Mouse (Mus musculus) testis, adult 2 months (tissue): ENCODE measurements around the gene Siva1. TPM values are rescaled to one million over a fixed set of nuclear protein-coding genes. Genes with fewer than 3 reads are reported as not detected.

ENCODE experiments used
- H3K27ac ChIP-seq: fragments of 200-500 bp; 2 replicates; pipeline ENCODE4 v1.5.1; 2012; ENCODE audit warnings: low read depth, low read length; ENCODE audit not compliant: control insufficient read depth, insufficient read depth
- H3K27me3 ChIP-seq: fragments of 200-500 bp; 2 replicates; pipeline ENCODE4 v1.6.1; 2012; ENCODE audit warnings: mild to moderate bottlenecking, low read length, moderate library complexity; ENCODE audit not compliant: control insufficient read depth, insufficient read depth
- H3K36me3 ChIP-seq: fragments of 200-500 bp; 2 replicates; pipeline ENCODE4 v1.6.1; 2012; ENCODE audit warnings: mild to moderate bottlenecking, low read length; ENCODE audit not compliant: control insufficient read depth, insufficient read depth
- H3K4me1 ChIP-seq: fragments of 200-500 bp; 2 replicates; pipeline ENCODE4 v1.6.1; 2012; ENCODE audit warnings: low read length; ENCODE audit not compliant: control insufficient read depth, insufficient read depth
- H3K4me3 ChIP-seq: fragments of 200-500 bp; 2 replicates; pipeline ENCODE4 v1.5.1; 2012; ENCODE audit warnings: low read depth, mild to moderate bottlenecking, low read length, moderate library complexity, mixed read lengths; ENCODE audit not compliant: control insufficient read depth
- CTCF ChIP-seq: fragments of 200-500 bp; IDR thresholded peaks from 2 replicates; pipeline ENCODE4 v1.5.1; 2012; ENCODE audit warnings: low read depth, mild to moderate bottlenecking, inconsistent platforms, low read length, moderate library complexity; ENCODE audit not compliant: control insufficient read depth, insufficient read depth, insufficient replicate concordance
- POLR2A ChIP-seq: fragments of 200-500 bp; IDR thresholded peaks from 2 replicates; pipeline ENCODE4 v1.6.1; 2012; ENCODE audit warnings: low read depth, mild to moderate bottlenecking, inconsistent platforms, low read length, moderate library complexity; ENCODE audit not compliant: control insufficient read depth
- polyA plus RNA-seq: library from polyadenylated mRNA; depleted of rRNA; stranded (reverse); fragments of >200 nt; gene quantifications from 2 replicates; pipeline ENCODE4 v1.2.3, GENCODE M21; 2012

Siva1 gene
- polyA plus RNA-seq, 1 experiment, result 41.7 TPM

DNA sequence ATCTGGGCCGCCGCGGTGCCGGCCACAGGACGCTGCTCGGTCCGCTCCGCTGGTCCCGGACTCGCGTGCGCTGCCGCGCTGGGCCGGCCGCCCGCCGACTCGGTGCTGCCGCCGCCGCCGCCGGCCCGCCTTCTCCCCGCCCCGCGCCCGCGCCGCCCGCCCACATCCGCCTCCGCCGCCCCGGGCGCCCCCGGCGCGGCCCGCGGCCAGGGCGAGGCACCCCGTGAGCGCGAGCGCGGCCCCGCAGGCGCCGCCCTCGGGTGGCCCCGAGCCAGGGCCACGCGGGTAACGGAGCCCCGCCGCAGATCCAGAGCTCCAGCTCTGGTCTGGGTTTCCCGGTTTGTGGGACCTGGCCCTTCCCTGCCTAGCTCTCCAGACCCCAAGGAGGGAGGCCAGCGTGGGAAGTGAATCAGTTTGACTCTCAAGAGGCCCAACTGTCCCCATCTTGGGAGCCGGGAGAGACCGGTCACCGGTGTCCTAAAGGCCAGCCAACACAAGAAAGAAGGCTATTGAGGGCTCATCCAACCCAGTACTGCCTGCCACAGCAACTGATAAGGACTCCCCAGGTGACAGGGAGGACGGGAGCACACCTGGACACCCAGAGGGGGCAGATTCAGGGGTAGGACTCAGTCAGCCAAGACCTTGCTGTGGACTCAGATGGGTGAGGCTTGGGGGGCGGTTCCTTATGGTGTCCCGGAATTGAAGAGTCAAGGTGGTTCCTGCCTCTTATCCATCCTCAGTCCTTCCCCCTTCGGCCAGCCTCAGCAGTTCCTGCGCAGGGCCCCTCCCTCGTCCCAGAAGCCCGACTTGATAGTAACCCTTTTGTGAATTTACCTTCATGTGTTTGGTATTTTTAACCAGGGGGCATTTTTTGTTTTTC lies 29.9 kb downstream of the Siva1 start, which contains the start of gene Akt1:
TSS of gene Akt1 (minus strand) at position 753 of the 880 bp plus-strand sequence.
- peak within 1 kb of the TSS; percentile 78 for H3K27ac ChIP-seq
- peak within 1 kb of the TSS; percentile 78 for H3K4me3 ChIP-seq
- no peaks in the 10 kb centered on the region for H3K36me3 ChIP-seq
- H3K4me1 ChIP-seq, result peaks cover 36% of the 10 kb centered on the region
- TF ChIP-seq POLR2A (no peak; the same call in 1 of the 2 replicates), CTCF (no peak)
- H3K27me3 ChIP-seq, result no peaks in the 10 kb centered on the region

DNA sequence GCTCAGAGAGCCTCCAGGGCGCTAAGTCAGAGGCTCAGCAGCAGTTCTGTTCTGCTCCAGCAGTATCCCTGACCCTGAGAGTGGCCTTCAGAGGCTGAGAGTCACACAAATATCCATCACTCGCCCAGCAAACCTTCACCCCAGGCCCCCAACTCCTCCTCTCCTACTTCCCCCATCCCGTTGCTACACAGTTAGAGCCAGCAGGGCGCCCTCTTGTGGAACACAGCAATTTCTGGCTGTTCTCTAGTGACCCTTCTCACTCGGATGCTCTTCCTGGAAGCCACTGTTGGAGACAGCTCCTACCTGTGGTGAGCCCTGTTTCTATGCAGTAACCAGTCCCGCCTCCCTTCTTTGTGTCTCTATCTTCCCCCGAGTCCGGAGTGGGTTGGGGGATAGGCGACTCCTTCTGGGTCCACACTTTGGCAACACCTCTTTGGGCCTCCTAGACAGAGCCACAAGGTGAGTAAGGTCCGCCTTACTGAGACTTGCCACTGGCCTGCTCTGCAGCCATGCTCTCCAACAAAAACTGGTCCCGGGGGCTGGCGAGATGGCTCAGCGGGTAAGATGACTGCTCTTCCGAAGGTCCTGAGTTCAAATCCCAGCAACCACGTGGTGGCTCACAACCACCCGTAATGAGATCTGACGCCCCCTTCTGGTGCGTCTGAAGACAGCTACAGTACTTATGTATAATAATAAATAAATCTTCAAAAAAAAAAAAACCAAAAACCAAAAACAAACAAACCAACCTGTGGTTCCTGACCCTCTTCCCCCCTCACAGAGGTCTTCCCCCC lies 31.0 kb downstream of the Siva1 start:
- Histone ChIP-seq H3K27me3 (no peaks in the 10 kb centered on the region), H3K4me1 (peaks cover 43% of the 10 kb centered on the region), H3K27ac (peak overlapping the region; percentile 18), H3K4me3 (peak overlapping the region; percentile 78), H3K36me3 (no peaks in the 10 kb centered on the region)
- TF ChIP-seq POLR2A (no peak), CTCF (peak; percentile 69; the same call in 1 of the 2 replicates)

DNA sequence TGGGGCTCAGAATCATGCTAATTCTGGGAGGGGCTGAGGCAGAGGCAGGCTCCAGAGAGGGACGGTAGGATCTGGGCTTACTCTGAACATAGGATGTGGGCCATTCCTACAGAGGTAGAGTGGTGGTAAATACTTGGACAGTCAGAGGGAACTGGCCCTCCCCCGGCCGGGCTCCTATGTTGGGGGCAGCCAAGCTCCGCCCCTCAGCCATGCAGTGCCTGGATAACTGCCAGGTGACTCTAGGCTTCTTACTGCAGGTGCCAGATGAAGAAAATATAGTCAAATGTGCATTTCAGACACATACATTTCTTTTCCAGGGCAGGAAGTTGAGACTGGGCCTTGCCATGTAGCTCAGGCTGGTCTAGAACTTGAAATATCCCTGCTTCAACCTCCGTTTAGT lies 32.6 kb downstream of the Siva1 start:
- TF ChIP-seq CTCF (no peak), POLR2A (no peak)
- no peak overlapping the region for H3K27ac ChIP-seq
- peaks cover 44% of the 10 kb centered on the region for H3K4me1 ChIP-seq
- no peaks in the 10 kb centered on the region for H3K36me3 ChIP-seq
- no peak overlapping the region for H3K4me3 ChIP-seq
- H3K27me3 ChIP-seq, result no peaks in the 10 kb centered on the region

DNA sequence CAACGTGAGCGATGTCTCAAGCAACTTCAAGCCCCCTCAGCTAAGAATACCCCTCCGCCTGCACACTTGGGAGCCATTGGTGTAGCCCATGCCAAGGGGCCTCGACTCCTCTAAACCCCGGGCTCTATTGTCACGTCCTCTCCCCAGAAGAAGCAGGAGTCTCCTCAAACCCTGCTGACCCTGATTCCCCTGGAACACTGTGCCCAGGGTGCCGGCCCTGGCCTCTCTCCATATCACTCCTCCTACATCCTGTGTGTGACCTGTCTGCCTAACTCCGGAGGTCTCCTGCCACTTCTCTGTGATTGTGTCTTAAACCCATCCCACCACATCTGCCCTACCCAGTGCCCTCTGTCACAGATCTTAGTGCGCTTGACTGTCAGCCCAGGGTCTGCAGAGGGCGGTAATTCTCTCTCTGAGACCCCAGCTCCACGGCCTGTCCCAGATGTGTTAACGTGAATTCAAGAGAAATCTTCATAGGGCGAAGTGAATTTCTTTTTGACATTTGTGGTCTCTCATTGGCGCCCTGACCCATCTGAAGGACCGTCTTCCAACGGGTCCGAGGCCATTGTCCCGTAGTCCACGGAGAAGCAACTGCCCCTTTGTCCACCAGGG lies 33.6 kb downstream of the Siva1 start:
- H3K4me3 ChIP-seq, result peak overlapping the region; percentile 77
- no peak overlapping the region for H3K27ac ChIP-seq
- H3K36me3 ChIP-seq, result no peaks in the 10 kb centered on the region
- no peaks in the 10 kb centered on the region for H3K27me3 ChIP-seq
- peaks cover 40% of the 10 kb centered on the region for H3K4me1 ChIP-seq
- TF ChIP-seq POLR2A, result no peak

DNA sequence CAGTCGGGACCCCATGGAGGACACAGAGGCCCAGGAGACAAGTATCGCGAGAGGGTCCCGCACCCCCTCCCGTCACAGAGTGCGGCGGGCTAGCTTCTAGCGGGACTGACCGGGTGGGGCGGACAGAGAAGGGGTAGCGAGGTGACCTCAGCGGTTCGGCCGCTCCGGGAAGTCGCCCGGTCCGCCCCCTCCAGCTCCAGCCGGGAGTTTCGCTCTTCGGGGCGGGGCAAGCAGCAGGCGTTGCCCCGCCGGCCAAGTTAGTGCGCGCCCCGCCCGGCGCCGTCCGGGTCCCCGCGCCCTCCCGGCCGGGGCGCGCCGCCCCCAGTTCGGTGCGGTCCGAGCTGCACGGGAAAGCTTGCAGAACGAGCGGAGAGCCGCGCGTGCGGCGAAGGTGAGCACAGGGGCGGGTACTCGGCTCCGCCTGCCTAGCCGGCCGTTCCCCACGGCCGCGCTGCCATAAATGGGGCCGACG lies 34.1 kb downstream of the Siva1 start, which contains the start of gene Zbtb42:
TSS of gene Zbtb42 (plus strand) at position 274 of the 472 bp plus-strand sequence.
- peak within 1 kb of the TSS; percentile 77 for H3K4me3 ChIP-seq
- no peak; the same call in 1 of the 2 replicates for TF ChIP-seq CTCF
- TF ChIP-seq POLR2A, result no peak
- no peak within 1 kb of the TSS for H3K27ac ChIP-seq
- no peaks in the 10 kb centered on the region for H3K36me3 ChIP-seq
- no peaks in the 10 kb centered on the region for H3K27me3 ChIP-seq
- H3K4me1 ChIP-seq, result peaks cover 36% of the 10 kb centered on the region

DNA sequence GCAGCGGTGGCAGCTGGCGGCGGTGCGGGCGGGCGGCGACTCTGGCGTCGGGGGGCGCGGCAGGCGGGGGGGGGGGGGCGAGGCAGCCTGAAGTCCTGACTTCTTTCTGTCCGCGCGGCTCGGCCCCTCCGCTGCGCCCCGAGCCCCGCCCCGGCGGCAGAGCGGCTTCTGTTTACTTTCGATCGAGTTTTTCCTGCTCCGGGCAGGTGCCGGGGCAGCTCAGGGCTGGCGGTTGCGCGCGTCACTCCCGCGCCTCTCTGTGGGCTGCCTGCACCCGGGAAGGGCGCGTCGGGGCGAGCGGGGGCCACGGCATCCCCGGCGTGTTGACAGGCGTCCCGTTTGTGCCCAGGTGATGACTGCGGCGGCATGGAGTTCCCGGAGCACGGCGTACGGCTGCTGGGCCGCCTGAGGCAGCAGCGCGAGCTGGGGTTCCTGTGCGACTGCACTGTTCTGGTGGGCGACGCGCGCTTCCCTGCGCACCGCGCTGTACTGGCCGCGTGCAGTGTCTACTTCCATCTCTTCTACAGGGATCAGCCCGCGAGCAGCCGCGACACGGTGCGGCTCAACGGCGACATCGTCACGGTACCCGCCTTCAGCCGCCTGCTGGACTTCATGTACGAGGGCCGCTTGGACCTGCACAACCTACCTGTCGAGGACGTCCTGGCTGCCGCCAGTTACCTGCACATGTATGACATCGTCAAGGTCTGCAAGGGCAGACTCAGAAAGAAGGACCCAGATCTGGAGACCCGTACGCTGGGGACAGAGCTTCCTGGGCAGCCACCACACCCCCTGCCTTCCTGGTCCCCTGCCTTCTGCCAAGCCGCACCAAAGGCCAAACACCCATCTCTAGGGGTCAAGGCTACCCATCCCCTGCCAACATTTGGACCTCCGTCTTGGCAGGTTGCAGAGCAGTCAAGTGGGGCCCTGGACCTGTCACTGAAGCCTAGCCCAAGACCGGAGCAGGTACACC lies 34.8 kb downstream of the Siva1 start:
- peak overlapping the region; percentile 77 for H3K4me3 ChIP-seq
- H3K36me3 ChIP-seq, result no peaks in the 10 kb centered on the region
- H3K27me3 ChIP-seq, result no peaks in the 10 kb centered on the region
- TF ChIP-seq CTCF, result no peak
- no peak; the same call in 1 of the 2 replicates for TF ChIP-seq POLR2A
- H3K4me1 ChIP-seq, result peaks cover 35% of the 10 kb centered on the region
- H3K27ac ChIP-seq, result no peak overlapping the region
